Mouse (Mus musculus) brain, embryonic 14.5 days (tissue): Measurements from ENCODE around the gene Pabpn1.

Experiments
- CTCF ChIP-seq: fragments of 200-500 bp; IDR thresholded peaks from 2 replicates; pipeline ENCODE4 v1.5.1; 2012; ENCODE audit warnings: inconsistent platforms, mild to moderate bottlenecking, moderate library complexity, borderline replicate concordance; ENCODE audit not compliant: insufficient read depth, insufficient read length; ENCODE audit errors: extremely low read depth
- POLR2A ChIP-seq: fragments of 200-500 bp; IDR thresholded peaks from 2 replicates; pipeline ENCODE4 v1.6.1; 2012; ENCODE audit warnings: mild to moderate bottlenecking, inconsistent platforms, borderline replicate concordance; ENCODE audit not compliant: poor library complexity, insufficient read depth, insufficient read length, severe bottlenecking; ENCODE audit errors: extremely low read depth

DNA sequence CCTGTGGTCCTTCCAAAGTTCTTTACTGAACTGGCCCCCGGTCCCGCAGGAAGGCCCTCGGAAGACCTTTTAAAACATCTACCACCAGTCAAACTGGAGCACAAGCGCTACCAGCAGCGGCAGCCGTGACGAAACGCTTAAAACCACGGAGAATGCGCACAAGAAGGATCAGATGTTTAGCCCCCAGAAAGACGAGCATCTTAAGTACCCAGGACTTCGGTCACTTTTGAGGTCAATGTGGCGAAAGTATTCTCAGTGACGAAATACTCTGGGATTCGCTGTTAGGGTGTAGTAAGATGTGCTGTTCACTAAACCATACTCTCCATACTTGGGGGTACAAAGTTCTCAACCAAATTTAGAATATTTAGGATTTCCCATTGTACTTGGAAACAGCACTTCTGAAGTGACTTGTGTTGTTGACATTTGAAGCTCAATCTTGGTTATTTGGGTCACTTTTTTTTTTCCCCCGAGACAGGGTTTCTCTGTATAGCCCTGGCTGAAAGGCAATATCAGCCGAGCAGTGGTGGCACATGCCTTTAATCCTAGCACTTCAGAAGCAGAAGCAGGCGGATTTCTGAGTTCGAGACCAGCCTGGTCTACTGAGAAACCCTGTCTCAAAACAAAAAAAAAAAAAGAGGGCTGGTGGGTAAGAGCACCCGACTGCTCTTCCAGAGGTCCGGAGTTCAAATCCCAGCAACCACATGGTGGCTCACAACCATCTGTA lies 27.8 kb upstream of the Pabpn1 start:
- TF ChIP-seq CTCF (no peak), POLR2A (no peak)
